Mouse (Mus musculus): ENCODE data around the gene Btg4. TPM values are rescaled to one million over a fixed set of nuclear protein-coding genes. Genes with fewer than 3 reads are reported as not detected.

The Btg4 gene
- polyA plus RNA-seq (2012; rRNA removed): not detected in 2 replicates

DNA sequence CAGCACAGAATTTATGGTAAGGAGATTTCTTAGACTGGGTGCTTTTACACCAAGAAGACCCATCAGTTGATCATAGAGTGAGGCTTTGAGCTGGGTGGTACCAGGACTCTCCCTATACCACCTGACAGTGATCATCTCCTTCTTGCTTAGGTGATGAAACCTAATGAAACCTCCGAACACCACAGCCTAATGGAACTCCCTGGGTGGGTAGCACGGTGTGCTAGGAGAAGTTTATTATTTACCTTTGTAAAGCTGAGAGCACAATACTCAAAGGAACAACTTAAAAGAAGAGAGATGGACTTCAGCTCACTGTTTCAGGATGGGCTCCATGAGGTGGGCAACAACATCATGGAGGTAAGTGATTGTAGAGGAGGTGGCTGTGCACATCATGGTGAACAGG is at the start of gene Btg4:
TSS of gene Btg4 (plus strand) at position 301 of the 400 bp plus-strand sequence.

GRCm38 (mm10) chr9:51076979-51077315 is 16.2 kb downstream of the Btg4 start, which contains the start of gene Layn:
Layn (minus strand) TSS chr9:51077094.

DNA sequence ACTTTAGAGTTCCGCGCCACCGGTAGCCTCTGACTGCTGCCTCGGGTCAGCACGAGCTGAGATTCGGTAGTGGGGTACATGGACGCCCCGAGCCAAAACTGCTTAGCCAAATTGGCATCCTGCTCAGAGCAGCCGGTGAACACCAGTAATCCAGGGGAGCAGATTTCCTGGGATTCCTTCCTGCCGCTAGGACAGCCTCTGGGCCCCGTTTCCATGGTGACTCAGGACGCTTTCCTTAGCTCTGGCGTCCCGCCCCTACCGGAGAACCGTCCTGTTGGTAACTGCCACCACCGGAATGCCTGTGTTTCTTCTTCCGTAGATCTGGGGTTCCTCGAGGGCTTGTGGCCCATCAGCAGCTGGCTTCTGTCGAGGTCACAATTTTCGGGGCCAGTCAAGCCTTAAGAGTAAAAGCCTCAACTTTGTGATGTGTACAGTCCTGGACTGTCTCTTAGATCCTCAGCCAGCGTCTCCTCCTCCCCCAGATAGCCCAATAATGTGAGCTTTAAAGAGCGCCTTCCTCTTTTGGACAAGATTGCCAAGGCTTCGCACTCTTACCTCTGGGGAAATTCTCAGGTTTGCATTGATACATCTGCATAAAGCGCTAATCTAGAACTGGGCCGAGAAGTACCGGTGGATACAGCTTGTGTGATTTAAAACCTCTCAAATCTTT is 41.2 kb downstream of the Btg4 start, which contains the start of gene 4833427G06Rik:
TSS of gene 4833427G06Rik (minus strand) at position 323 of the 670 bp plus-strand sequence.

GRCm38 (mm10) chr9:51165312-51166180 is 104.8 kb downstream of the Btg4 start, which contains the start of gene Gm32742:
Gm32742 (minus strand) TSS chr9:51165517.

Other genes starting within 250 kb of the Btg4 start
- 14.1 and 14.4 TPM in 2 replicates for gene Ppp2r1b, start 215.6 kb upstream of the Btg4 start, polyA plus RNA-seq (2012; rRNA removed)
- 4.5 and 5.1 TPM in 2 replicates for gene Sik2, start 51.8 kb upstream of the Btg4 start, polyA plus RNA-seq (2012; rRNA removed)
- gene Layn, start 16.2 kb downstream of the Btg4 start, polyA plus RNA-seq (2012; rRNA removed): 0.60 and 0.75 TPM in 2 replicates
- not detected in 2 replicates for gene 4833427G06Rik, start 41.2 kb downstream of the Btg4 start, polyA plus RNA-seq (2012; rRNA removed)
- gene Gm32742, start 104.6 kb downstream of the Btg4 start, polyA plus RNA-seq (2012; rRNA removed): 0.01 TPM in 2 replicates
- gene Pou2af1, start 152.8 kb downstream of the Btg4 start, polyA plus RNA-seq (2012; rRNA removed): 6.9 and 10.2 TPM in 2 replicates
- 0.27 and 0.32 TPM in 2 replicates for gene Colca2, start 217.7 kb downstream of the Btg4 start, polyA plus RNA-seq (2012; rRNA removed)

Measured in liver, embryonic 18 days (tissue).